Mouse (Mus musculus) cerebellum, postnatal 4 days (tissue): ENCODE results near the gene Mfap1b.
"Not testable (repeated sequence)": the region's sequence is repeated elsewhere in the genome, so short reads cannot be mapped to it uniquely, and the experiment has no call there.

Experiments used
- DNase-seq, 2 experiments: peaks; one replicate each; pipeline ENCODE4 v3.0.0; 2022; ENCODE audit warnings: low spot score in 2 of 2, mixed read lengths in 1 of 2

Gene Mfap1b

GRCm38 (mm10) chr2:121473301-121474179, at the start of gene Mfap1b:
Mfap1b (minus strand) TSS chr2:121474067.
- DNase-seq: peak; percentile 38 to 66

DNA sequence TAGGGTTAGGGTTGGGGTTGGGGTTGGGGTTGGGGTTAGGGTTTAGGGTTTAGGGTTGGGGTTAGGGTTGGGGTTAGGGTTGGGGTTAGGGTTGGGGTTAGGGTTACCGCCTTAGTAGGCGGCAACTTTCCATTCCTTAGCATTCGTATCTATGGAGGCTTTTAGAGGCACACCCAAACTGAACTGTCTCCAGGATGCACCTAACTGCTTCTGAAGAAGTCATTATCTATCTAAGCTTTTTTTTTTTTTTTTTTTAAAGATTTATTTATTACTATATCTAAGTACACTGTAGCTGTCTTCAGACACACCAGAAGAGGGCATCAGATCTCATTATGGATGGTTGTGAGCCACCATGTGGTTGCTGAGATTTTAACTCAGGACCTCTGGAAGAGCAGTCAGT, 49.0 kb upstream of the Mfap1b start:
- not testable (repeated sequence) for DNase-seq

GRCm38 (mm10) chr2:121522006-121522405, 48.1 kb upstream of the Mfap1b start:
- no peak for DNase-seq

- DNase-seq: not testable (repeated sequence)
These were observed 44.8 kb upstream of the Mfap1b start for GRCm38 (mm10) chr2:121518711-121519110.

GRCm38 (mm10) chr2:121518106-121518505, 44.2 kb upstream of the Mfap1b start:
- no peak for DNase-seq

GRCm38 (mm10) chr2:121514211-121514610, 40.3 kb upstream of the Mfap1b start:
- DNase-seq: no peak

GRCm38 (mm10) chr2:121512991-121513765, 39.3 kb upstream of the Mfap1b start:
- not testable (repeated sequence) for DNase-seq

GRCm38 (mm10) chr2:121511401-121511800, 37.5 kb upstream of the Mfap1b start:
- no peak for DNase-seq

- peak in 1 of 2 experiments; percentile 20 for DNase-seq
These were observed 35.7 kb upstream of the Mfap1b start for GRCm38 (mm10) chr2:121509584-121509983.

- no peak for DNase-seq
These were observed 34.1 kb upstream of the Mfap1b start for GRCm38 (mm10) chr2:121507951-121508330.

DNA sequence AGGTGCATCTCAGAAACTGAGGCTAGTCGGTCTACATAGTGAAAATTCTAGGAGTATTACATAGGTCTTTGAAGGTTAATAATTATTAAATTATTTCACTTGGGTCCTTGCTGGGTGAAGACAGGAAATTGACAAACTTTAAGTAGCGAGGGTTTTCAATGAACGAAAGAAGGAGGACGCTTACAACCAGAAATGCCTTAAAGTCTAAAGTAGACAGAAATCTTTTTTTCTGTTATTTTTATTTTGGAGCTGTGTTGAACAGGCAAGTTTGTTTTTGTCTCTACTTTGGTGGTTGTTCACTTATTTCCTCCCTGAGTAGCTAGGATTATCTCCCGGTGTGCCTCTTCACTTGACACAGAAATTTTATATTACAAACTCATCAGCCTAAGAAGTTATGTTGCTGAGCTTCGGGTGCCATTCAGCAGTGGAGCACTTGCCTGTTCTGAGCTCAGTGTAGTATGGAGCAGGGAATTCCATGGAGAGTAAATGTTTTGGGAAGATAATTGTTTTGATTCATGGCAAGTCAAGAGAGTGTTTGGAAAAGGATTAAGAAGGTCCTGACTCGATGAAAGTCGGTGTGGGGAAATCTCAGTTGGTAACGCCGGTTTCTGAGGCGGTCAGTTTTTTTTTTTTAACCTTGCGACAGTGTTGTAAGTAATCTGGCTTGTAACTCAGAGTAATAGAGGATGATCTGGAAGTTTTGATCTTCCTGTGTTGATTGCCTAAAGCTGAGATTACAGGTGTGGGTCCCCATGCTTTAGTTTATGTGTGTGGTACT, 33.5 kb upstream of the Mfap1b start:
- no peak for DNase-seq

- DNase-seq: peak; percentile 57 to 71
These were observed 32.3 kb upstream of the Mfap1b start, which contains the start of the genes Mfap1a and Wdr76 for GRCm38 (mm10) chr2:121505942-121506882. Mfap1a (minus strand) TSS chr2:121506665. Wdr76 (plus strand) TSS chr2:121506723.

GRCm38 (mm10) chr2:121501550-121501949, 27.7 kb upstream of the Mfap1b start:
- DNase-seq: not testable (repeated sequence)

DNA sequence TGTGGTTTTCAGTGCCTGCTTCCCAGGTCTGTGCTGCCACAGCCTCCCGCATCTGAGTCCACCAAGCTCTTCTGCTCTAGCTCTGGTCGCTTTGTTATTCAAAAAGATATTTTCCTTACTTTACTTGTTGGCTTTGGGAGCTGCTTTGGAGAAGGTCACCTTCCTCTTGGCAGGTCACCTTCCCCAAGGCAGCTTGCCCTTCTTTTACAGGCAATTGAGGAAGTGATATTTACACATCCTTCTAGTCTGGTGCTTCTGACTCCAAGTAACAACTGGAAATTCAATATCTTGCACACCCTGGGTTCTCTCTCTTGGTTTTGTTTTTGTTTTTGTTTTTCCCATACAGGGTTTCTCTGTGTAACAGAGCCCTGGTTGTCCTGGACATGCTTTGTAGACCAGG, 10.5 kb upstream of the Mfap1b start:
- DNase-seq: not testable (repeated sequence)

DNA sequence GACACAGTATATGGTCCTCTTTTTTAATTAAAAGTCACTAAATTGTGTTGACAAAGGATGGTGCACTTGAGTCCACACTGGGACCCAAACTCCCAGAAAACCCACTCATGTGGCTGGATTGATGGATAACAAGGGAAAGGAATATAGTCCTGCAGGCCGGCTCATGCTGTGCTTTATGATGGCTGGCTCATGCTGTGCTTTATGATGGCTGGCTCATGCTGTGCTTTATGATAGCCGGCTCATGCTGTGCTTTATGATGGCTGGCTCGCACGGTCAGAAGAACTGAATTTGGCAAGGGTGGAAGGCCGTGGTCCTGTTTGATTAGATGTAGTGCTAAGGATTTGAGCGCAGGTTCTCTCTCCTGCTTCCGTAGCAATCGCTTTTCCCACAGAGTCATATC, 9.7 kb upstream of the Mfap1b start:
- DNase-seq: no peak

DNA sequence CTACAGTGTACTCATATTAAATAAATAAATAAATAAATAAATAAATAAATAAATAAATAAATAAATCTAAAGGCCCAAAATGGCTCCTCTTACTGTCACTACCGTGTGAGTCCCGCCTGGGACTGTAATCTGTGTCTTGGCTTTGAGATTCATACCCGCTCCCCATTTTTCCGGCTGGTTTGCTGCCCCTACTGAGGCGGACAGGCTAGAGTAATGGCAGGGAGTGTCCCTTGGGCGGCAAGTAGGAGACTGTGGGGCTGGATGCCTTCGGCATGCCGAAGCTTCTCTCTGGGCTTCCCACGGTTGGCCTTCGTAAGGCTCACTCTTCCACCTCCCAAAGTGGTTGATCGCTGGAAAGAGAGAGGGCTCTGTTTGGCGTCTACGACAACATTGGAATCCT, 7.0 kb upstream of the Mfap1b start:
- DNase-seq: not testable (repeated sequence)

DNA sequence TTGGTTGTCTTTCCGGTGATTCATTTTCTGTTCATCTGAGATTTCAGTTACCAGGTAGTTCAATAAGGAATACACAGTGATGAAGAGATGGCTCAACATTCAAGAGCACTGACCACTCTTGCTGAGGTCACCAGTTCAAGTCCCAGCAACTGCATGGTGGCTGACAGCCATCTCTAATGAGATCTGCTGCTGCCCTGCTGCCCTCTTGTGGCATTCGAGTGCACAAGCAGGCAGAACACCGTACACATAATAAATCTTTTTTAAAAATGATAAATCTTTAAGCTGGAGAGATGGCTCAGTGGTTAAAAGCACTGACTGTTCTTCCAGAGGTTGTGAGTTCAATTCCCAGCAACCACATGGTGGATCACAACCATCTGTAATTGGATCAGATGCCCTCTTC, 6.6 kb upstream of the Mfap1b start:
- no peak for DNase-seq

GRCm38 (mm10) chr2:121477491-121478266, 3.8 kb upstream of the Mfap1b start:
- DNase-seq: no peak

GRCm38 (mm10) chr2:121475306-121475705, 1.4 kb upstream of the Mfap1b start:
- not testable (repeated sequence) for DNase-seq

DNA sequence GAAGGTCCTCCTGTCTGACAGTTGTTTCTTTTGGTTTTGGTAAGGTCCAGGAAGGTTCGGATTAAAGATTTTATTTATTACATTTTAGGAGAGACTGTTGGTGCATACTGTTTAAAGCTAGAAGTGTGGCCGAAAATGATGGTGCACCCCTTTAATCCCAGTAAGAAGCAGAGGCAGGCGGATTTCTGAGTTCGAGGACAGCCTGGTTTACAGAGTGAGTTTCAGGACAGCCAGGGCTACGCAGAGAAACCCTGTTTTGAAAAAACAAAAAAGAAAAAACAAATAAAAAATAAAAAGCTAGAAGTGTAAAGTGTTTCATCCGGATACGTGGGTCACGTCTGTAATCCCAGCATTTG, 291 bp upstream of the Mfap1b start:
- DNase-seq: no peak
